Mouse (Mus musculus): ENCODE results near the gene Vil1. TPM values are rescaled to one million over a fixed set of nuclear protein-coding genes. Genes with fewer than 3 reads are reported as not detected.

The Vil1 gene
- polyA plus RNA-seq, 1 experiment from 2014 or later, result 0.24 TPM

- H3K4me1 ChIP-seq, result peaks cover 4% of the 10 kb centered on the region; the same call in 1 of the 2 replicates
- WGBS, result 73% methylated on average over 10 of the region's 10 CpGs
- no peak for ATAC-seq (ENCODE audit: insufficient number of reproducible peaks, insufficient read depth, low FRiP score, low TSS enrichment)
- H3K9ac ChIP-seq, result no peak overlapping the region
- no peaks in the 10 kb centered on the region for H3K36me3 ChIP-seq
- H3K4me2 ChIP-seq (replicated peaks), result no peak overlapping the region
- no peak overlapping the region for H3K27ac ChIP-seq
- H3K4me3 ChIP-seq, result no peak overlapping the region
- no peaks in the 10 kb centered on the region for H3K27me3 ChIP-seq
- H3K9me3 ChIP-seq, result no peaks in the 10 kb centered on the region
These were observed 33.6 kb upstream of the Vil1 start for GRCm38 (mm10) chr1:74375561-74375960.

- Histone ChIP-seq H3K27ac (no peak overlapping the region), H3K4me1 (peaks cover 4% of the 10 kb centered on the region; the same call in 1 of the 2 replicates), H3K4me2 (replicated peaks) (no peak overlapping the region), H3K36me3 (no peaks in the 10 kb centered on the region), H3K27me3 (no peaks in the 10 kb centered on the region), H3K9me3 (no peaks in the 10 kb centered on the region), H3K4me3 (no peak overlapping the region), H3K9ac (no peak overlapping the region)
- ATAC-seq (ENCODE audit: insufficient number of reproducible peaks, insufficient read depth, low FRiP score, low TSS enrichment), result no peak
- 75% methylated on average over 4 of the region's 4 CpGs for WGBS
These were observed 32.8 kb upstream of the Vil1 start for GRCm38 (mm10) chr1:74376396-74376795.

DNA sequence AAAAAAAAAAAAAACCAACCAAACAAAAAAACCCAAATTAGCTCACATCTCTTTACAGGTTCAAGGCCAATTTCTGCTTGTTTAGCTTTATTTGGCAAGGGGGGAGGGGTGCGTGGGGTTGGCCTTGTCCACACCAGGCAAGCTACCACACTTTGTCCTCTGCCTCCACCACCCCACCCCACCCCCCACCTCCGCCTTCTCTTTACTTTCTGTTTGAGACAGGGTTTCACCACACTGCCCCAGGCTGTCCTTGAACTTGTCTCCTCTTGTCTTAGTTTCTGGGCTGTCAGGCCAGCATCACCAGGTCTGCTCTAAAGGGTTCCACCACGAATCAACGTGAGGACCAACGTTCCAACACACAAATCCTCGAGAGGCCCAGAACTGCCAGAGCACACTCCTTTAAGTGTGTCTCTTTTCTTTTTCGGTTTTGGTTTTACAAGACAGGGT is 30.1 kb upstream of the Vil1 start:
- no peak overlapping the region for H3K4me3 ChIP-seq
- H3K9me3 ChIP-seq, result no peaks in the 10 kb centered on the region
- no peaks in the 10 kb centered on the region for H3K36me3 ChIP-seq
- no peak for ATAC-seq (ENCODE audit: insufficient number of reproducible peaks, insufficient read depth, low FRiP score, low TSS enrichment)
- H3K4me1 ChIP-seq, result peaks cover 4% of the 10 kb centered on the region; the same call in 1 of the 2 replicates
- H3K27me3 ChIP-seq, result no peaks in the 10 kb centered on the region
- H3K4me2 ChIP-seq (replicated peaks), result no peak overlapping the region
- H3K27ac ChIP-seq, result no peak overlapping the region
- H3K9ac ChIP-seq, result no peak overlapping the region
- WGBS, result 81% methylated on average over 7 of the region's 7 CpGs

GRCm38 (mm10) chr1:74380484-74380883 is 28.7 kb upstream of the Vil1 start:
- no peak overlapping the region for H3K27ac ChIP-seq
- H3K4me2 ChIP-seq (replicated peaks), result no peak overlapping the region
- no peaks in the 10 kb centered on the region for H3K36me3 ChIP-seq
- H3K4me3 ChIP-seq, result no peak overlapping the region
- WGBS, result 75% methylated on average over 5 of the region's 5 CpGs
- H3K9ac ChIP-seq, result no peak overlapping the region
- H3K27me3 ChIP-seq, result no peaks in the 10 kb centered on the region
- H3K9me3 ChIP-seq, result no peaks in the 10 kb centered on the region
- H3K4me1 ChIP-seq, result no peaks in the 10 kb centered on the region
- no peak for ATAC-seq (ENCODE audit: insufficient number of reproducible peaks, insufficient read depth, low FRiP score, low TSS enrichment)

DNA sequence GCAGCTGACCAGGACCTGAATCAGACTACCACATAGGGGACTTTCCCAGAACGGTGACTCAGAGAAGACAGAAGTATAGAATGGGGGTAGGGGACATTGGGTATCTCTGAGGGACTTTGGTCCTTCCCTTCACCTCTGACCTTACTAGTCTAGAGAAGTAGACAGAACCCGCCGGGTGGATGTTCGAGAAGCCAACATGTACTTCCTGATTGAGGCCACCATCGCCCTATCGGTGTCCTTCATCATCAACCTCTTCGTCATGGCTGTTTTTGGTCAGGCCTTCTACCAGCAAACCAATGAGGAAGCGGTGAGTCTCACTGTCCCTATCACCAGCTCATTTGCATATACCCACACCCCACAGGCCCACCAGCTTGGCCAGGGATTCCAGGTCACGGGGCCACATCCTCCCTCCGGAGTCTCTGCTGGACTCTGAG is 27.6 kb upstream of the Vil1 start:
- no peaks in the 10 kb centered on the region for H3K27me3 ChIP-seq
- H3K9ac ChIP-seq, result no peak overlapping the region
- H3K4me2 ChIP-seq (replicated peaks), result no peak overlapping the region
- no peaks in the 10 kb centered on the region for H3K4me1 ChIP-seq
- WGBS, result 89% methylated on average over 10 of the region's 10 CpGs
- no peak overlapping the region for H3K4me3 ChIP-seq
- no peak for ATAC-seq (ENCODE audit: insufficient number of reproducible peaks, insufficient read depth, low FRiP score, low TSS enrichment)
- no peaks in the 10 kb centered on the region for H3K36me3 ChIP-seq
- H3K27ac ChIP-seq, result no peak overlapping the region
- H3K9me3 ChIP-seq, result no peaks in the 10 kb centered on the region

DNA sequence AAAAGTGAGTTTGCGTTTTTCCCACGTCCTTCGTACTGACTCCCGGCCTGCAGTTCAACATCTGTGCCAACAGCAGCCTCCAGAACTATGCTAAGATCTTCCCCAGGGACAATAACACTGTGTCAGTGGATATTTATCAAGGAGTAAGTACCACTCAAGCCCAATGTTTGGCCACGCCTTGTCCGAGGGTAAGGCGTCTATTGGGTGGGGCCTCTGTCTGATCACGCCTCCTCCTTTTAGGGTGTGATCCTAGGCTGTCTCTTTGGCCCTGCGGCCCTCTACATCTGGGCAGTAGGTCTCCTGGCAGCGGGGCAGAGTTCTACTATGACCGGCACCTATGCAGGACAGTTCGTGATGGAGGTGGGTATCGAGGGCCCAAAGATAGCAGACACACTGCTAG is 25.8 kb upstream of the Vil1 start:
- WGBS, result 83% methylated on average over 13 of the region's 13 CpGs
- H3K4me1 ChIP-seq, result peaks cover 7% of the 10 kb centered on the region; the same call in 1 of the 2 replicates
- no peak overlapping the region for H3K4me3 ChIP-seq
- ATAC-seq (ENCODE audit: insufficient number of reproducible peaks, insufficient read depth, low FRiP score, low TSS enrichment), result no peak
- H3K36me3 ChIP-seq, result no peaks in the 10 kb centered on the region
- no peak overlapping the region for H3K27ac ChIP-seq
- H3K9ac ChIP-seq, result no peak overlapping the region
- no peaks in the 10 kb centered on the region for H3K9me3 ChIP-seq
- no peak overlapping the region for H3K4me2 ChIP-seq (replicated peaks)
- no peaks in the 10 kb centered on the region for H3K27me3 ChIP-seq

- Histone ChIP-seq H3K9ac (no peak overlapping the region), H3K4me2 (replicated peaks) (no peak overlapping the region), H3K4me3 (no peak overlapping the region), H3K9me3 (no peaks in the 10 kb centered on the region), H3K27ac (no peak overlapping the region), H3K4me1 (peaks cover 9% of the 10 kb centered on the region), H3K27me3 (no peaks in the 10 kb centered on the region), H3K36me3 (no peaks in the 10 kb centered on the region)
- no peak for ATAC-seq (ENCODE audit: insufficient number of reproducible peaks, insufficient read depth, low FRiP score, low TSS enrichment)
- 87% methylated on average over 8 of the region's 8 CpGs for WGBS
These were observed 24.7 kb upstream of the Vil1 start for GRCm38 (mm10) chr1:74384525-74384924.

DNA sequence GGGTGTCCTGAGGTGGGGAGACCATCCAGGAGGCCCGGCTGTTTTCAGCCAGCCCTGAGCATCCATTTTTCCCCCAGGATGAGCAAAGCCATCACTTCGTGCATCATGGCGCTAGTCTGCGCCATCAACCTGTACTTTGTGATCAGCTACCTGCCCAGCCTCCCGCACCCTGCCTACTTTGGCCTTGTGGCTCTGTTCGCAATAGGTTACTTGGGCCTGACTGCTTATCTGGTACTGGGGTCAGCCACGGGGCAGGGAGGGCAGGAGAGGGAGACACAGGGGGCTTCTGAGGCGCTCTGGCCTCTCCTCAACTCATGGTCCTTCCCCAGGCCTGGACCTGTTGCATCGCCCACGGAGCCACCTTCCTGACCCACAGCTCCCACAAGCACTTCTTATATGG is 24.1 kb upstream of the Vil1 start:
- no peak overlapping the region for H3K9ac ChIP-seq
- no peaks in the 10 kb centered on the region for H3K36me3 ChIP-seq
- 89% methylated on average over 10 of the region's 10 CpGs for WGBS
- ATAC-seq (ENCODE audit: insufficient number of reproducible peaks, insufficient read depth, low FRiP score, low TSS enrichment), result no peak
- no peaks in the 10 kb centered on the region for H3K27me3 ChIP-seq
- H3K9me3 ChIP-seq, result no peaks in the 10 kb centered on the region
- no peak overlapping the region for H3K27ac ChIP-seq
- H3K4me3 ChIP-seq, result no peak overlapping the region
- H3K4me2 ChIP-seq (replicated peaks), result no peak overlapping the region
- peaks cover 15% of the 10 kb centered on the region for H3K4me1 ChIP-seq

DNA sequence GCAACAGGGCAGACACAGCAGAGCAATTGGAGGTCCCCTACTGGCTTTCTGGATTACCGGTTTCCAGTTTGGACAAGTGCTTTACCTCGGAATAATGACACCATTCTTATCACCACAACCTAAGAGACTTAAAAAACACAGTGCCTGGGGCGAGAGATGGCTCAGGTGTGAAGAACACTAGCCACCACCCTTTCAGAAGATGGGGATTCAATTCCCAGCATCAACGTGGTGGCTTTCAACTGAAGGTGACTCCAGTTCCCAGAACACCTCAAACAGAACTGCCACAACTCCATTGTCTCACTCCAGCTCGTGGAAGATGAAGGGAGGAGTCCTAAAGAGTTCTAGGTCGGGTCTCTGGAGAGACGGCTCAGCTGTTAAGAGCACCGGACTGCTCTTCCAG is 23.6 kb upstream of the Vil1 start:
- Histone ChIP-seq H3K4me3 (no peak overlapping the region), H3K9ac (no peak overlapping the region), H3K4me2 (replicated peaks) (no peak overlapping the region), H3K27me3 (no peaks in the 10 kb centered on the region), H3K36me3 (no peaks in the 10 kb centered on the region), H3K27ac (no peak overlapping the region), H3K9me3 (no peaks in the 10 kb centered on the region), H3K4me1 (peaks cover 19% of the 10 kb centered on the region)
- no peak for ATAC-seq (ENCODE audit: insufficient number of reproducible peaks, insufficient read depth, low FRiP score, low TSS enrichment)
- WGBS, result 90% methylated on average over 8 of the region's 8 CpGs

- H3K36me3 ChIP-seq, result no peaks in the 10 kb centered on the region
- 50% methylated on average over 7 of the region's 10 CpGs for WGBS
- peak overlapping the region; percentile 51 for H3K9ac ChIP-seq
- H3K4me3 ChIP-seq, result peak overlapping the region; percentile 44
- no peak for ATAC-seq (ENCODE audit: insufficient number of reproducible peaks, insufficient read depth, low FRiP score, low TSS enrichment)
- peaks cover 24% of the 10 kb centered on the region for H3K4me1 ChIP-seq
- H3K4me2 ChIP-seq (replicated peaks), result peak overlapping the region; percentile 51
- no peaks in the 10 kb centered on the region for H3K9me3 ChIP-seq
- no peaks in the 10 kb centered on the region for H3K27me3 ChIP-seq
- peak overlapping the region; percentile 98 for H3K27ac ChIP-seq
These were observed 22.8 kb upstream of the Vil1 start for GRCm38 (mm10) chr1:74386363-74386713.

- WGBS, result under 1% methylated on average over 26 of the region's 26 CpGs
- no peaks in the 10 kb centered on the region for H3K36me3 ChIP-seq
- peak overlapping the region; percentile 44 for H3K4me3 ChIP-seq
- H3K9ac ChIP-seq, result peak overlapping the region; percentile 51
- peaks cover 24% of the 10 kb centered on the region for H3K4me1 ChIP-seq
- H3K9me3 ChIP-seq, result no peaks in the 10 kb centered on the region
- peak; percentile 94 for ATAC-seq (ENCODE audit: insufficient number of reproducible peaks, insufficient read depth, low FRiP score, low TSS enrichment)
- H3K4me2 ChIP-seq (replicated peaks), result peak overlapping the region; percentile 51
- H3K27me3 ChIP-seq, result no peaks in the 10 kb centered on the region
- H3K27ac ChIP-seq, result peak overlapping the region; percentile 98
These were observed 22.3 kb upstream of the Vil1 start for GRCm38 (mm10) chr1:74386714-74387385.

DNA sequence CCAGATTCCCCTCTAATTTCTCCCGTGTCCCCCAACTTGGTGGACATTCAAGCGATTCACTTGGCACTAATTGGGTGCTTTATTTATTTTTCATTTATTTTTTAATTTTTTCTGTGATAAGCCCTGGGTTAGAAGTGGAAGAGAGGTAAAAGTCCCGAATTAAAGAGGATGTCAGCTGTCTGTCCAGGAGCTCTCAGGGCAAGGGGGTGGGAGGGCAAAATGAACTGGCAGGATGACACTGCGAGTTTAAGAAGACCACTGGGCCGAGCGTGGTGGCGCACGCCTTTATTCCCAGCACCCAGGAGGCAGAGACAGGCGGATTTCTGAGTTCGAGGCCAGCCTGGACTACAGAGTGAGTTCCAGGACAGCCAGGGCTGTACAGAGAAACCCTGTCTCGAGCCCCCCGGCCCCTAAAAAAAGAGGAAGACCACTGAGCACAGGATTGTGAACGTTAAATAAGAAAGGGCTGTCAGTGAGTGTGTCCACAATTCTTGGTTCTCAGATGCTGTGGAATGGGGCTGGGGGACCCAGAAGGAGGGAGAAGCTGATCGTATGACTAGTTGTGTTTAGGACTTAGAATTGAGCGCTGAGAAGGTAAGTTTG is 21.7 kb upstream of the Vil1 start:
- peak overlapping the region; percentile 51; the same call in 1 of the 2 replicates for H3K9ac ChIP-seq
- H3K4me2 ChIP-seq (replicated peaks), result peak overlapping the region; percentile 51
- H3K4me1 ChIP-seq, result peaks cover 24% of the 10 kb centered on the region
- ATAC-seq (ENCODE audit: insufficient number of reproducible peaks, insufficient read depth, low FRiP score, low TSS enrichment), result no peak
- no peaks in the 10 kb centered on the region for H3K9me3 ChIP-seq
- peak overlapping the region; percentile 98 for H3K27ac ChIP-seq
- H3K4me3 ChIP-seq, result peak overlapping the region; percentile 44
- 55% methylated on average over 15 of the region's 15 CpGs for WGBS
- H3K27me3 ChIP-seq, result no peaks in the 10 kb centered on the region
- H3K36me3 ChIP-seq, result no peaks in the 10 kb centered on the region

Measured in embryonic facial prominence, embryonic 12.5 days (tissue).